Mouse (Mus musculus): ENCODE data around the gene Ccl17. TPM values are rescaled to one million over a fixed set of nuclear protein-coding genes. Genes with fewer than 3 reads are reported as not detected.

Gene Ccl17
- 4.4 TPM in 2 replicates for polyA plus RNA-seq (2012; rRNA removed)

GRCm38 (mm10) chr8:94810153-94810552 lies at the start of gene Ccl17:
Gene Ccl17 (plus strand): TSS chr8:94810453.
- no peak for TF ChIP-seq CTCF (IDR thresholded peaks at IDR 0.05; ENCODE audit: extremely low read depth, insufficient read depth, low read length)
- TF ChIP-seq POLR2A (IDR thresholded peaks at IDR 0.05; ENCODE audit: extremely low read depth, insufficient read depth, low read length), result no peak
- H3K27ac ChIP-seq (ENCODE audit: insufficient read depth, low read length), result no peak within 1 kb of the TSS; the same call in 1 of the 2 replicates
- peaks cover 5% of the 10 kb centered on the region for H3K4me1 ChIP-seq (ENCODE audit: control insufficient read depth, insufficient read depth, low read length)
- no peak within 1 kb of the TSS for H3K4me3 ChIP-seq (ENCODE audit: insufficient read depth, low read length)

- Histone ChIP-seq H3K4me3 (ENCODE audit: insufficient read depth, low read length) (no peak overlapping the region), H3K4me1 (ENCODE audit: control insufficient read depth, insufficient read depth, low read length) (peaks cover 3% of the 10 kb centered on the region; the same call in 1 of the 2 replicates), H3K27ac (ENCODE audit: insufficient read depth, low read length) (no peak overlapping the region)
- TF ChIP-seq CTCF (IDR thresholded peaks at IDR 0.05; ENCODE audit: extremely low read depth, insufficient read depth, low read length), result no peak
- no peak for TF ChIP-seq POLR2A (IDR thresholded peaks at IDR 0.05; ENCODE audit: extremely low read depth, insufficient read depth, low read length)
Measured at GRCm38 (mm10) chr8:94767035-94767434, 43.2 kb upstream of the Ccl17 start.

- no peak for TF ChIP-seq CTCF (IDR thresholded peaks at IDR 0.05; ENCODE audit: extremely low read depth, insufficient read depth, low read length)
- TF ChIP-seq POLR2A (IDR thresholded peaks at IDR 0.05; ENCODE audit: extremely low read depth, insufficient read depth, low read length), result no peak
- no peak overlapping the region for H3K27ac ChIP-seq (ENCODE audit: insufficient read depth, low read length)
- no peak overlapping the region; the same call in 1 of the 2 replicates for H3K4me3 ChIP-seq (ENCODE audit: insufficient read depth, low read length)
- peaks cover 6% of the 10 kb centered on the region for H3K4me1 ChIP-seq (ENCODE audit: control insufficient read depth, insufficient read depth, low read length)
Measured at GRCm38 (mm10) chr8:94770945-94771344, 39.3 kb upstream of the Ccl17 start.

GRCm38 (mm10) chr8:94771941-94772670 lies 38.1 kb upstream of the Ccl17 start, which contains the start of gene Cx3cl1:
Gene Cx3cl1 (plus strand): TSS chr8:94772009.
- Histone ChIP-seq H3K4me1 (ENCODE audit: control insufficient read depth, insufficient read depth, low read length) (peaks cover 7% of the 10 kb centered on the region), H3K4me3 (ENCODE audit: insufficient read depth, low read length) (peak within 1 kb of the TSS; percentile 97), H3K27ac (ENCODE audit: insufficient read depth, low read length) (peak within 1 kb of the TSS; percentile 95)
- TF ChIP-seq CTCF (IDR thresholded peaks at IDR 0.05; ENCODE audit: extremely low read depth, insufficient read depth, low read length) (no peak), POLR2A (IDR thresholded peaks at IDR 0.05; ENCODE audit: extremely low read depth, insufficient read depth, low read length) (peak; percentile 98)

GRCm38 (mm10) chr8:94773048-94773447 lies 37.2 kb upstream of the Ccl17 start:
- Histone ChIP-seq H3K4me3 (ENCODE audit: insufficient read depth, low read length) (peak overlapping the region; percentile 97), H3K27ac (ENCODE audit: insufficient read depth, low read length) (peak overlapping the region; percentile 95), H3K4me1 (ENCODE audit: control insufficient read depth, insufficient read depth, low read length) (peaks cover 12% of the 10 kb centered on the region)
- TF ChIP-seq POLR2A (IDR thresholded peaks at IDR 0.05; ENCODE audit: extremely low read depth, insufficient read depth, low read length), result peak; percentile 59
- no peak for TF ChIP-seq CTCF (IDR thresholded peaks at IDR 0.05; ENCODE audit: extremely low read depth, insufficient read depth, low read length)

- peak overlapping the region; percentile 95 for H3K27ac ChIP-seq (ENCODE audit: insufficient read depth, low read length)
- peak overlapping the region; percentile 97 for H3K4me3 ChIP-seq (ENCODE audit: insufficient read depth, low read length)
- H3K4me1 ChIP-seq (ENCODE audit: control insufficient read depth, insufficient read depth, low read length), result peaks cover 13% of the 10 kb centered on the region
- no peak for TF ChIP-seq CTCF (IDR thresholded peaks at IDR 0.05; ENCODE audit: extremely low read depth, insufficient read depth, low read length)
- TF ChIP-seq POLR2A (IDR thresholded peaks at IDR 0.05; ENCODE audit: extremely low read depth, insufficient read depth, low read length), result peak; percentile 85; the same call in 1 of the 2 replicates
Measured at GRCm38 (mm10) chr8:94773700-94774171, 36.5 kb upstream of the Ccl17 start.

GRCm38 (mm10) chr8:94774601-94775000 lies 35.7 kb upstream of the Ccl17 start:
- Histone ChIP-seq H3K4me3 (ENCODE audit: insufficient read depth, low read length) (peak overlapping the region; percentile 97), H3K27ac (ENCODE audit: insufficient read depth, low read length) (peak overlapping the region; percentile 20), H3K4me1 (ENCODE audit: control insufficient read depth, insufficient read depth, low read length) (peaks cover 15% of the 10 kb centered on the region)
- TF ChIP-seq CTCF (IDR thresholded peaks at IDR 0.05; ENCODE audit: extremely low read depth, insufficient read depth, low read length) (no peak), POLR2A (IDR thresholded peaks at IDR 0.05; ENCODE audit: extremely low read depth, insufficient read depth, low read length) (no peak)

- no peak for TF ChIP-seq CTCF (IDR thresholded peaks at IDR 0.05; ENCODE audit: extremely low read depth, insufficient read depth, low read length)
- TF ChIP-seq POLR2A (IDR thresholded peaks at IDR 0.05; ENCODE audit: extremely low read depth, insufficient read depth, low read length), result 0 out of 2 replicates have a peak, but pooled peaks have one; percentile 7
- Histone ChIP-seq H3K4me1 (ENCODE audit: control insufficient read depth, insufficient read depth, low read length) (peaks cover 15% of the 10 kb centered on the region), H3K27ac (ENCODE audit: insufficient read depth, low read length) (no peak overlapping the region), H3K4me3 (ENCODE audit: insufficient read depth, low read length) (peak overlapping the region; percentile 97; the same call in 1 of the 2 replicates)
Measured at GRCm38 (mm10) chr8:94776346-94776745, 33.9 kb upstream of the Ccl17 start.

GRCm38 (mm10) chr8:94778036-94778435 lies 32.2 kb upstream of the Ccl17 start:
- H3K4me1 ChIP-seq (ENCODE audit: control insufficient read depth, insufficient read depth, low read length), result peaks cover 12% of the 10 kb centered on the region
- no peak for TF ChIP-seq POLR2A (IDR thresholded peaks at IDR 0.05; ENCODE audit: extremely low read depth, insufficient read depth, low read length)
- no peak for TF ChIP-seq CTCF (IDR thresholded peaks at IDR 0.05; ENCODE audit: extremely low read depth, insufficient read depth, low read length)
- no peak overlapping the region for H3K27ac ChIP-seq (ENCODE audit: insufficient read depth, low read length)
- no peak overlapping the region; the same call in 1 of the 2 replicates for H3K4me3 ChIP-seq (ENCODE audit: insufficient read depth, low read length)
